Mouse (Mus musculus) right cerebral cortex, postnatal 10 days (tissue): ENCODE results near the gene Gm11115.

ENCODE experiments used
- DNase-seq, 2 experiments: peaks; one replicate each; pipeline ENCODE4 v3.0.0; 2021; ENCODE audit warnings: low spot score in 2 of 2

The Gm11115 gene

DNA sequence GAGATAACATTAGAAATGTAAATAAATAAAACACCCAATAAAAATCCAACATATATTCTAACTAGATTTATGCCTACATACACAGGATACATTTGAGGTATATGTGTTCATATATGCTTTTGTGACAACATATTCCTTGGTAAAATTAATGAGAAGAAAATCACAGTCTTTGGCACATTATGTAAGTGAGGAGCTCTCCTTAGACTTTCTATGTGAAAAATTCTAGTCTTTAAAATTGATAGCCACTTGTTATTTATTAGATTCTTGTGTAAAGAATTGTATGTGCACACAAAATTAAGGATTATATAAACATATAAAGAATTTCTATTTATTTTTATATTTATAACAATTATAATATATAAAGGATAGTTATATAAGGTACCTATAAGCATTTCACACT is at the start of gene Gm11115:
Gm11115 (minus strand) TSS at position 101 of the 400 bp plus-strand sequence.
- no peak for DNase-seq

DNA sequence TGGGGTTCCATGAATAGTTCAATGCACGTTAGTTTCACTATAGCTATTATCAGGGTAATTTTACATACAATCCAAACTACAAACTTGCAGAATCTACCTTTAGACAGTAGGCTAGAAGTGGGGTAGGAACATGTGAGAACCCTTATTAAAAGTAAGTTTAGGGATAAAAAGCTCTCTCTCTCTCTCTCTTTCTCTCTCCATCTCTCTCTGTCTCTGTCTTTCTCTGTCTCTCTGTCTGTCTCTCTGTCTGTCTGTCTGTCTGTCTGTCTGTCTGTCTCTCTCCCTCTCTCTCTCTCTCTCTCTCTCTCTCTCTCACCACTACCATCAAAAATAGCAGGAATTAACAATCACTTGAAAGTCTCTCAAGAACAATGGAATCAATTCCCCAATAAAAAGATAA is 42.5 kb downstream of the Gm11115 start, which contains the start of gene Gm11116:
Gm11116 (minus strand) TSS at position 101 of the 400 bp plus-strand sequence.
- no peak for DNase-seq
